Mouse (Mus musculus): ENCODE measurements at regions not wholly inside any gene's neighbourhood (a gene's known extent, or its start where the extent isn't known, plus 50 kb on each side); places are given as distances from the start of the nearest gene placed in this dataset.
"Not testable (repeated sequence)": the region's sequence is repeated elsewhere in the genome, so short reads cannot be mapped to it uniquely, and the experiment has no call there.

DNA sequence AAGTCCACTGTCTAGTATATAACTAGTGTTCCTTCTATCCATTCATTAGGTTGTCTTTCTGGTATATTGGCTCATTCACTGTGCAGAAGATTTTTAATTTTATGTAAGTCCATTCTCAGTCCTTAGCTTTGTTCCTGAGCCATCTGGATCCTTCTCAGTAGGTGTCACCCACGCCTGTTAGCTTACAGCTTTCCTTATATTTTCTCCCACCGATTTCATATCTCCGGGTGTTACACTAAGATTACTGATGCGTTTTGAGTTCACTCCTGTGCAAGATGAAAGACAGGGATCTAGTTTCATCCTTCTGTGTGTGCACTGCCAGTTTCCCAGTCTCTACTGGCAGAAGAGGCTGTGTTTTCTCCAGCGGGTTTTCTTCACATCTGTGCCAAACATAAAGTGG is 122.3 kb downstream of the Cbln4 start:
- H3K4me3 ChIP-seq (ENCODE audit: low read depth, low read length) = no peak overlapping the region
- WGBS = 88% methylated on average over 5 of the region's 5 CpGs
- TF ChIP-seq CTCF (IDR thresholded peaks at IDR 0.05) = no peak

DNA sequence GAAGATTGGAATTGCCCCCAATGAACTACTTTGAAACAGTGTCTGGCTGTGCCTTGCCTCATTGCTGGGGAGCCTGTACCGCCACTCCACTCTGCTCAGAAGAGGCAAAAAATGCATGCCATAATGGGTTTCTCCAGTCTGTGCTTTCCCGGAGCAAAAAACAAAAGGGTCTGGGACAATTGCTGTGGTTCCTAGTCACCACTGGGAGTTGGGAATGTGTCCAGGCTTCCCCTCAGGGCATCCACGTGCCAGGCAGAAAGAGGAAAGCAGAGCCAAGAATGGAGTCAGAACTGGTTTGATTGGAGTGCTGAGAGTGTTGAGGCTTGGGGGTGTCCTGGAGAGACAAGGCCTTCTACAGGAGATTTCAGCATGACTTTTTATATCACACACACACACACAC is 156.0 kb downstream of the Cbln4 start:
- Histone ChIP-seq H3K27ac (ENCODE audit: low read depth, low read length) (no peak overlapping the region), H3K4me2 (ENCODE audit: low read depth, low read length, poor library complexity, severe bottlenecking) (no peak overlapping the region), H3K9ac (replicated peaks; ENCODE audit: low read length, poor library complexity, severe bottlenecking) (no peak overlapping the region), H3K27me3 (ENCODE audit: insufficient read depth, low read length) (no peaks in the 10 kb centered on the region), H3K4me1 (ENCODE audit: insufficient read depth, low read length) (no peaks in the 10 kb centered on the region), H3K4me3 (ENCODE audit: low read depth, low read length) (no peak overlapping the region), H3K9me3 (ENCODE audit: low read length) (no peaks in the 10 kb centered on the region), H3K36me3 (ENCODE audit: insufficient read depth, low read length) (no peaks in the 10 kb centered on the region)
- DNase-seq (ENCODE audit: low spot score) (no peak), ATAC-seq (ENCODE audit: low FRiP score) (no peak)
- TF ChIP-seq CTCF (IDR thresholded peaks at IDR 0.05) = no peak
- 62% methylated on average over 3 of the region's 3 CpGs for WGBS

More for the DNA sequence above, 122.3 kb downstream of the Cbln4 start:
- DNase-seq (ENCODE audit: low spot score) (no peak), ATAC-seq (ENCODE audit: low FRiP score) (no peak)
- Histone ChIP-seq H3K4me2 (ENCODE audit: low read depth, low read length, poor library complexity, severe bottlenecking) (no peak overlapping the region), H3K27ac (ENCODE audit: low read depth, low read length) (no peak overlapping the region), H3K36me3 (ENCODE audit: insufficient read depth, low read length) (no peaks in the 10 kb centered on the region), H3K9me3 (ENCODE audit: low read length) (0 out of 2 replicates have a peak, but pooled peaks cover 5% of the 10 kb centered on the region), H3K27me3 (ENCODE audit: insufficient read depth, low read length) (no peaks in the 10 kb centered on the region), H3K9ac (replicated peaks; ENCODE audit: low read length, poor library complexity, severe bottlenecking) (no peak overlapping the region), H3K4me1 (ENCODE audit: insufficient read depth, low read length) (no peaks in the 10 kb centered on the region)

DNA sequence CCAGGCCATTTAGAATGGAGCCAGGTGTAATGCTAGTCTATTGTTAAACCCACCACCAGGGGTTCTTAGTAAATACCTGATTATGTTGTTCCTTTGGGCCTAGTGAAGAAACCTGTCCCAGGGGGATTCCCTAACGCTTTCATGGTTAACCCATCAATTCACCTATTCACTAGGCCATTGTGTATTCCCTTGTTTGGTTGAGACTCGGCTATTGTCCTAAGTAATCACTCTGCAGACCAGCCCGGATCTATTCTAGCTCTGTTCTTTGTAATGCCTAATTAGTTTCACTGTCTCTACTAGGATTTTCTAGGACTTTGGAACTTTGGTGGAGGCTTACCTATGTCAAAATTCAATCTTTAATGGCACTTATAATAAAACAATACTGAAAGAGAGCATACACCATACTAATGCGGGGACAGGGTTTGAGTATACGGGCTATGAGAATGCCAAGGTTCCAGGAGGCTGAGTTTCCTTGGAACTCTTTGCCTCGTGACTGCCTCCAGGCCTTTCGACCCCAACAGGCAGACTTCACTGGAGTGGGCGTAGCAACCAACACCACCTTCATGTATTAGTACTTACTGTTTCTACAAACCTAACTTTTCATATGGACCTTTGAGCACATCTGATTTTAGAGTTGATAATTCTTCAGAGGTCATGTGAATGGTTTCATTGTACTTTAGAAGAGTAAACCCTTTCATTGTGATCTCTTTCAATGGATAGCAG is 163.9 kb downstream of the Cbln4 start:
- H3K9ac ChIP-seq (replicated peaks; ENCODE audit: low read length, poor library complexity, severe bottlenecking); H3K4me2 ChIP-seq (ENCODE audit: low read depth, low read length, poor library complexity, severe bottlenecking); DNase-seq (ENCODE audit: low spot score); H3K9me3 ChIP-seq (ENCODE audit: low read length); H3K36me3 ChIP-seq (ENCODE audit: insufficient read depth, low read length); H3K27me3 ChIP-seq (ENCODE audit: insufficient read depth, low read length); ATAC-seq (ENCODE audit: low FRiP score); H3K27ac ChIP-seq (ENCODE audit: low read depth, low read length); H3K4me3 ChIP-seq (ENCODE audit: low read depth, low read length); H3K4me1 ChIP-seq (ENCODE audit: insufficient read depth, low read length): not testable (repeated sequence)
- 78% methylated on average over 8 of the region's 8 CpGs for WGBS

DNA sequence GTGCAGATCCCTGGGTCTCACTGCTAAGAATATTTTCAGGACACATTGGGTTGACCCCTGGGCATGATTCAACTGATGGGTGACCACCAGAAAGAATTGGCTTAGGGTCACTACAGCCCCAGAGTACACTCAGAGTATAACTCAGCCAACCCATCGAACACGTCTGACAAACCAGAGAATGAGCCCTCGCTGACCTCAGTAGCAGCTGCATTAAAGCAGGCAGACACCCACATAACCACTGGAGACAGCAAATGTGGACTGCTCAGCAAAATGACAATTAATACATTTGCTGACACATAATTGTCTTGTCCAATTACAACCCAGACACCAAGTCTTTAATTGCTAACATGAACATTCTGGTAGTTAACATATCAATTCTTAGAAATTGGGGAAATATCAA is 175.7 kb downstream of the Cbln4 start:
- Histone ChIP-seq H3K9ac (replicated peaks; ENCODE audit: low read length, poor library complexity, severe bottlenecking) (no peak overlapping the region), H3K27me3 (ENCODE audit: insufficient read depth, low read length) (no peaks in the 10 kb centered on the region), H3K9me3 (ENCODE audit: low read length) (no peaks in the 10 kb centered on the region), H3K4me2 (ENCODE audit: low read depth, low read length, poor library complexity, severe bottlenecking) (no peak overlapping the region), H3K36me3 (ENCODE audit: insufficient read depth, low read length) (no peaks in the 10 kb centered on the region), H3K27ac (ENCODE audit: low read depth, low read length) (no peak overlapping the region), H3K4me3 (ENCODE audit: low read depth, low read length) (no peak overlapping the region), H3K4me1 (ENCODE audit: insufficient read depth, low read length) (no peaks in the 10 kb centered on the region)
- no peak for TF ChIP-seq CTCF (IDR thresholded peaks at IDR 0.05)
- no peak for ATAC-seq (ENCODE audit: low FRiP score)
- 91% methylated on average over 3 of the region's 3 CpGs for WGBS
- no peak for DNase-seq (ENCODE audit: low spot score)

DNA sequence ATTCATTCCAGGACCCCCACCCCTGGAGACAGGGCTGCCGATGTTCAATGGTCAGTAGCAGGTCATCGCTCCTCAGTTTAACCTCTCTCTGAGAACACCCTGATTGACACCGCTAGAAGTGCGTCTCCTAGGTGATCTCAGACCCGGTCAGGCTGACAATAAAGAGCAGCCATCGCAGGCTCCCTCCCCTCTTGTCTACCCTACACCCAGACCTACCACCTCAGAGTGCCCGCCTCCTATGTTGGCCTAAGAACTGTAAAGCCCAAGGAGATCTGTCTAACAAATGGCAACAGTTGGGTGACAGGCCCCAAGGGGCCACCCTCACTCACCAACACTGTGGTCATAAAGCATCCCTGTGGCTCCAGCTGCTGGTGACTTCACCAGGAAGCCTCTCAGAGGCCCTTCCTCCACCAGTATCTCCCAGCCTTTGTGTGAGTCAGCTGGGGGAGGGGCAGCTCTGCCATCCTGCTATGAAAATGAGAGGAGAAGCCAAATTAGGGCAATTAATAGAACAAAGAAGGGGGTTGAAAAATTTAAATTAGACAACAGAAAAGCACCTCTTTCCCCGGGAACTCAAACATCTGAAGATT is 178.8 kb downstream of the Cbln4 start:
- no peak overlapping the region for H3K27ac ChIP-seq (ENCODE audit: low read depth, low read length)
- H3K36me3 ChIP-seq (ENCODE audit: insufficient read depth, low read length) = no peaks in the 10 kb centered on the region
- H3K27me3 ChIP-seq (ENCODE audit: insufficient read depth, low read length) = no peaks in the 10 kb centered on the region
- 92% methylated on average over 8 of the region's 8 CpGs for WGBS
- H3K4me1 ChIP-seq (ENCODE audit: insufficient read depth, low read length) = no peaks in the 10 kb centered on the region
- ATAC-seq (ENCODE audit: low FRiP score) = no peak
- no peak for DNase-seq (ENCODE audit: low spot score)
- H3K9me3 ChIP-seq (ENCODE audit: low read length) = no peaks in the 10 kb centered on the region
- no peak overlapping the region for H3K4me2 ChIP-seq (ENCODE audit: low read depth, low read length, poor library complexity, severe bottlenecking)
- TF ChIP-seq CTCF (IDR thresholded peaks at IDR 0.05) = no peak
- H3K9ac ChIP-seq (replicated peaks; ENCODE audit: low read length, poor library complexity, severe bottlenecking) = no peak overlapping the region
- no peak overlapping the region for H3K4me3 ChIP-seq (ENCODE audit: low read depth, low read length)

DNA sequence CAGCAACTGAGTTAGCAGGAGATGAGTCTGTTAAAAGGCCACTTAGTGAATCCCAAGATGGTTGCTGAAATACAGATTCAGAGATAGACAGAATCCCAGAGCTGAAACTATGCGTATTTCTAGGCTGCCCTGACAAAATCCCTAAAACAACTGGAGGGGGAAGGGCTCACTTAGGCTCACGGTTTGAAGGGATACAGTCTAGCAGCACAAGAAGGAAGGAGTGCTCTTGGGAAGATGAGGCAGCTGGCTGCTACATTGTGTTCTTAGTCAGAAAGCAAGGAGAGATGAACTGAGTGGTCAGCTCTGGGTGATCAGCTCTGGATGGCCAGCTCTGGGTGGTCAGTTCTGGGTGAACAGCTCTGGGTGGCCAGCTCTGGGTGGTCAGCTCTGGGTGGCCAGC is 180.6 kb downstream of the Cbln4 start:
- Histone ChIP-seq H3K9me3 (ENCODE audit: low read length) (no peaks in the 10 kb centered on the region), H3K9ac (replicated peaks; ENCODE audit: low read length, poor library complexity, severe bottlenecking) (no peak overlapping the region), H3K27ac (ENCODE audit: low read depth, low read length) (no peak overlapping the region), H3K4me3 (ENCODE audit: low read depth, low read length) (no peak overlapping the region), H3K4me1 (ENCODE audit: insufficient read depth, low read length) (no peaks in the 10 kb centered on the region), H3K36me3 (ENCODE audit: insufficient read depth, low read length) (no peaks in the 10 kb centered on the region), H3K27me3 (ENCODE audit: insufficient read depth, low read length) (no peaks in the 10 kb centered on the region), H3K4me2 (ENCODE audit: low read depth, low read length, poor library complexity, severe bottlenecking) (no peak overlapping the region)
- no peak for ATAC-seq (ENCODE audit: low FRiP score)
- no peak for TF ChIP-seq CTCF (IDR thresholded peaks at IDR 0.05)
- 80% methylated on average over 2 of the region's 2 CpGs for WGBS
- DNase-seq (ENCODE audit: low spot score) = no peak
